Mouse (Mus musculus) testis, adult 2 months (tissue): ENCODE data around the gene Ugt1a8.
"Not testable (repeated sequence)": the region's sequence is repeated elsewhere in the genome, so short reads cannot be mapped to it uniquely, and the experiment has no call there.

ENCODE experiments used
- CTCF ChIP-seq: fragments of 200-500 bp; IDR thresholded peaks from 2 replicates; pipeline ENCODE4 v1.5.1; 2012; ENCODE audit warnings: low read depth, mild to moderate bottlenecking, inconsistent platforms, low read length, moderate library complexity; ENCODE audit not compliant: control insufficient read depth, insufficient read depth, insufficient replicate concordance
- POLR2A ChIP-seq: fragments of 200-500 bp; IDR thresholded peaks from 2 replicates; pipeline ENCODE4 v1.6.1; 2012; ENCODE audit warnings: low read depth, mild to moderate bottlenecking, inconsistent platforms, low read length, moderate library complexity; ENCODE audit not compliant: control insufficient read depth

- not testable (repeated sequence) for TF ChIP-seq POLR2A, CTCF
These were observed 15.4 kb downstream of the Ugt1a8 start, which contains the start of gene Ugt1a6b for GRCm38 (mm10) chr1:88103019-88103418.
